Mouse (Mus musculus) kidney, postnatal 14 days (tissue): ENCODE data around the gene Oat.
A peak's percentile ranks its signal among the peaks of the same experiment; 100 is the strongest.

Experiments
- DNase-seq: peaks from one replicate; pipeline ENCODE4 v3.0.0; 2022; ENCODE audit warnings: mixed read lengths

The Oat gene

DNA sequence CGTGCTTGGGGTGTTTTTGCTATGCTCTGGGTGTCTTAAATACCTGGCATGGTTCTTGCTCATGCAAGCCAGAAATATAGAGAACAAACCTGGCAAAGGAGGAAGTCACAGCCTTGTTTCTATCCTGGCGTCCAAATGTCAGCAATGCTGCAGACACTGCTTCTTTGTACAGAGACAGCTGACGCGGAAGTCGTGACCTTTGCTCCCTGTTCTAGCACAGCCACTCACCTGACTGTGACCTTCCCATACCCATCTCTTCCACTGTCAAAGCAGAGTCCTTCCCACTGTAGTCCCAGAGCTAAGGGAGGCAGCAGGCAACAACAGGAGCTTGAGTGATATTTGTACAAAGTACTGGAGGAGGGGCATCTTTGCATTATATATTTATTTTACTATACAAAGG, 13.4 kb upstream of the Oat start:
- DNase-seq: no peak

DNA sequence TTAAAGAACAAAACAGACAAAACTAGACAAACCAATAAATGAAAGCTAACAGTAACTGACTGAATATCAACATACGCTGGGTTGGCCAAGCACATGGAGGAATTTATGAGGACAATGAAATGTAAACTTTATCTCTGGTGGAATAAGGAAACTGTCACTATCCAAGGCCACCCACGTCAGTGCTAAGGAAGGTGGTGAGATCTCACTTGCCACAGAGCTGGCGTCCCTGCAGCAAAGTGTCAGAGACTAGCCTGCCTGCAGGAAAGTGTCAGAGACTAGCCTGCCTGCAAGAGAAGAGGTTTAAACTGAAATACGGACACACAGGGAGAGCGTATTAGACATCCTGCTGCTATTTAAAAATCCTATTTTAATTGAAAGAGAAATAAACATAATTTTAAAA, 11.0 kb upstream of the Oat start:
- DNase-seq: no peak

DNA sequence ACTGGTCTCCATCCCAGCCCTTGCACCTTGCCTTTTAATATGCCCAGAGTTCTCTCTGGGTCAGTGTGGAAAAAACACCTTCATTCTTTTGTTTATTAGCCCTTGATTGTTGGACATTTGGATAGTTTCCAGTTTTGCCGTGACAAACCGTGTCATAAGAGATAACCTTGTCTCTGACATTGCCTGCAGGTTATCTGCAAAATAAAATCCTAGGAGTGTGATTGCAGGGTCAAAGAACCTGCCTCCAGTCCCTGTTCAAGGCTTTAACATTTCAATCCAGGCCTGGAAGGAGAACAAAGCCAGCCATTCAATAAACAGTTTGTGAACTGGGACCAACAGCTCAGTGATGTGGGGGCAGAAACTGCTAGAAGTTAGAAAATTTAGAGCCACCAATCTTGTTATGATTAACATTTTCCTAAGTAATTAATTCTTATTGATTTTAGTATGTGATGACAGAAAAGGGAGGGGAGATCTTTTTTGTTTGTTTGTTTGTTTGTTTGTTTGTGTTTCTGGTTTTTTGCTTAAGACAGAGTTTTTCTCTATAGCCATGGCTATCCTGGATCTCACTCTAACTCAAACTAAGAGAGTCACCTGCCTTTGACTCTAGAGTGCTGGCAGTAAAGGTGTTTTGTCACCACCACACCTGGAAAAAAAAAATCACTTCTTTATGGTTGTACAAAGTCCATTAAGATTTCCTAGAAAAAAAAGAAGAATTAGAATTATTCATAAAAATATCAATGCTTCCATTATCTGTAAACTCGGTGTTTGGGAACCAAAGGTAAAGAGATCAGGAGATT, 9.7 kb upstream of the Oat start:
- DNase-seq: no peak

DNA sequence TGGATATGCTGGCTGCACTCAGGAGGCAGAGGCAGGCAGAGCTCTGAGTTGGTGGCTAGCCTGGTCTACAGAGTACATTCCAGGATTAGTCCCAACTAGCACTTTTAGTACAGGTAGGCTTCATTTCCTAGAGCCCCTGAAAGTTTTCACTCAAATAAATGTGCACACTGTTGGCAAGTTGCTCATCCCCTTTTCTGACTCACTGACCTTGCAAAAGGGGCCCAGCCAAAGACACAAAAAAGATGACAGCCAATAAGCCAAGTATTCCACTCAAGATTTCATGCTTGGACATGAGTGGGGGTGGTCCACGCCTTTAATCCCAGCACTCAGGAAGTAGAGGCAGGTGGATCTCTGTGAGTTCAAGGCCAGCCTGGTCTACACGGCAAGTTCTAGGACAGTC, 5.2 kb upstream of the Oat start:
- no peak for DNase-seq

DNA sequence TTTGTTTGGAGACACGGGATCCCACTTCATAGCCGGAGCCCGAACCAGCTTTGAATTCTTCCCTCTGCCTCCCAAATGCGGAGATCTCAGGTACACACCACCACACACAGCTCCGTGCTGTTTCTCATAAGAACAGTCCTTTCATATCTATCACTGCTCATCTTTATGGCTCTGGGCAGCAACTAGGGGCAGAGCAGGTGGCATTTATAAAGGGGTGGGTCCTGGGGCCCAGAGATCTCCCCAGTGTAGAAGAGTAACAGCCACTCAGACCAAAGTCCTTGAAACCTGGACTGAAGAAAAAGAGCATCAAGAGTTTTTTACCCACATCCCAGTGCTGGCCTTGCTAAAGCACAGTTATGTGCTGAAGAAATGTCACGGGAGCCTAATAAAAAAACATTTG, 4.3 kb upstream of the Oat start:
- no peak for DNase-seq

DNA sequence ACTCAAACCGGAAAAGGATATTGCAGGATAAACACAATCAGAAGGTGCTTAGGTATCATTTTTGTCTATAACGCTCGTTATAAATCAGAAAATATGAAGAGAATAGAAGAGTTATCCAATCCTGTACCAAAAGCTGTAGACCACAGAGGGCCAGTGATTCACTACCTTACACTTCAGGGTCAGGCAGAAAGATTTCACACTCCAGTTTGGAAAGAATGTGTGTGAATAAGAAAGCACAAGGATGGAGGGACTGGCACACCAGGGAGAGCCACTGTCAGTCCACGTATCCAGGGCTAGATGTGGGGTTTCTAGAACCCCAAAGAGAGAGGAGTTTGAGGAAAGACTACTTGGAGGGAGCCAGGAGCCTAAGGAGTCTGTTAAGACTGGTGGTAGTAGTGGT, 693 bp upstream of the Oat start:
- no peak for DNase-seq

DNA sequence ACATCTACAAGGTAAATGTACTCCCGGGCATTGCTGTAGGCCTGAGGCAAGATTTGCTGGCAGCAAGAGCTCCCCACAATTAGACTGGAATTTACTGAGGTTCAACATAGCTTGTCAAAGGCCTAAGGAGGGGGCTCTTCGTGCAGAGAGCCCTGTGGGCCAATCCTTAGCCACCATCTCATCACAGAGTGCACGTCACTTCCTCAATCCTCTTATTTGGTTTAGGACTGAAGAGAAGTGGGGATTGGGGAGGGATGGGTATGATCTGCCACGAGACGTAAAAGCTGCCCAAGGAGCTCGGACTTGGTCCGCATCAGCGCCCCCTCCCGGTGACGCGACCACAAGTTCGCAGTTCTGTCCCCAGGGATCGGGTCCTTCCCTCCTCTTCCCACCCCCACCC, 575 bp downstream of the Oat start:
- DNase-seq: peak; percentile 83

DNA sequence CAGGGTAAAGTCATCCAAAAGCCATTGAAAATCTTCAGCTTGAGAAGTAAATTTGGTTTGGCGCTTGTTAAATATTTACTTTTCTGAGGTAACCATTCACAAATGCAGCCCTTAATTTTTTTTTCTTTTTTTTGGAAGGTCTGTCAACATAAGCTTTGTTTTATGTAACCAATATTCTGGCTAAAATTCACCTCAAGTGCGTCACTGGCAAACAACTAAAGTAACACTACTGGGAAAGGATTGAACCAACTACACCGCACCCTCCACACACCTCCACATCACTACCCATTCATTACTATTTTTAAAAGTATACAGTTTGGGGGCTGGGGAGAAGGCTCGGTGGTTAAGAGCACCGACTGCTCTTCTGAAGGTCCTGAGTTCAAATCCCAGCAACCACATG, 1.6 kb downstream of the Oat start:
- DNase-seq: no peak

DNA sequence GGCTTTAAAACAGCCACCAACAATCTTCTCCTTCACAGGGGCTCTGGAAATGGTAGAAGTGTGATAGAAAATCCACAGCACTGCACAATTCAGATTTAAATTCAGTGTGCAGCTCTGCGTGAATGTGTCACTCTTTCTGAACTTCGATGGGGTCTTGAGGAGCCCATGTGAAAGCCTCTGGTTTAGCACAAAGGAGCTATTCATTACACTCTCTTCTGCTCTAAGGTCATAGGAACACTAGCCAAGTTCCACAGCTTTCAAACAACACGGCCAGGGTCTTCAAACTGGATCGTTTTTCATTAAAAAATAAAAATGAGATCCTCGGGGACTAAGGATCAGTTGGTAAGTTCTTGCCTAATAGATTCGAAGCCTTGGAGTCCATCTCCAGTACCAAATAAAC, 3.0 kb downstream of the Oat start:
- no peak for DNase-seq

DNA sequence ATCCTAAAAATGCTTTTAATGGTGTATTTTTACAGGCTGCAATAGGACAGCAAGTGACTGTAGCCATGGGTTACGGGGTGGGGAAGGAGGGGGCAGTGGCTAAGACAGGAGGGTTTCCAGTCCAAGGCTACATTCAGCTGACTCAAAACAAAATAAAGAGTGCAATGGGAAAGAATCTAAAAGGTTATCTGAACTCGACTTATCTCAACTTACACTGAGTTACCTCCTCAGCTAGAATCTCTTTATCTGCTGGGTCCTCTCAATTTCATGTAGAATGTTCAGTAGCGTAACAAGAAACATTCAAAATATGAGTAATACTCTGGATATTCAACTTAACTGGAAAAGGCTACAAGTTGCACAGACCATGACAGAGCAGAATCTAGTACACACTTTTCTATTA, 3.5 kb downstream of the Oat start:
- no peak for DNase-seq

DNA sequence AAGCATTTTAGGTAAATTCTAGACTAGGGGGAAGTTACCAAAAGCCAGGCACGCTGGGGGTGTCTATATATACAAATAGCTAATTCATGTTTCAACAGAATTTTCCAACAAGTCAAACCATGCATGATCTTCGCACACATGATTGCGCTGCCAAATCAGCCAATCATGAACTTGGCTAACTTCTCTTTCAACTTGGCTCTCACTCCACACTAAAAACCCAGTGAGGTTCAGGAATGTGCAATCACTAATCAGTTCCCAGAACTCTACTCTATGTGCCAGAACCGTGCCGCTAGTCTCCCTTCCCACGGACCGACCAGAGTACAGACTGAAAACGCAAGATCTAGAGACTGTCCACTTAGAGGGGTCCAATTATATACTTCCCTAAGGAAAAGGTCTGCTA, 4.7 kb downstream of the Oat start:
- peak; percentile 72 for DNase-seq

DNA sequence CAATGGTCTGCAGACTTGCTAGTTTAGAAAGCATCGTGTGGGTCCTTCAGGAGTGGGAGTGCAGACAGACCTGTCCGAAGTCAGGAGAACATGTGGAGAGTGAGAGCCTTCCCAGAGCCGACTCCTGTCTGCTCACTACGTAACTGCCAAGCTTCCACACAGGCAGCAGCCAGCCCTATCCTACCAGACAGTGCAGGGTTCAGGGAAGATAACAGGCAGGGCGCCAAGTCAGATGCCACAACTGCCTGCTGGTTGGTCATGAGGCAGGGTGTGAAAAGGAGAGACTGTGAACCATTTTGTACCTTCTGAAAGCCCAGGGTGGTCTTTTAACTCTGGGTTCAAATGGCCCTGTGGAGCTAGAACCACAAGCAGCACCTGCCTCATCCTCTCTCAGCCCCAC, 6.1 kb downstream of the Oat start:
- DNase-seq: peak; percentile 83

DNA sequence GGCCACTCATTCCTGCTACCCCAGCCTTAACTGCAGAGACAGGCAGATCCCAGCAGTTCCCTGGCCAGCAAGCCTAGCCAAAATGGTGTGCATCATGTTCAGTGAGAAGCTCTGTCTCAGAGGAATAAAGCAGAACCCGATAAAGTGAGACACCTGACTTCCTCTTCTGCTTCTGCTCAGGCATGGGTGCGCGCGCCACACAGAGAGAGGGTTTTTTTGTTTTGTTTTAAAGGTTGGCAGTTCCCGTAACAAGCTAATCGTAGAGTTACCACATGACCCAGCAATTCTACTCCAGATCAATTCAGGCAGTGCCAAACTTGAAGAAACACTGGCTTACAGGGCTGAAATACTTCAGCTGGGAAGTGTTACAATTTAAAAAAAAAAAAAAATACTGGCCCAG, 7.4 kb downstream of the Oat start:
- DNase-seq: no peak

DNA sequence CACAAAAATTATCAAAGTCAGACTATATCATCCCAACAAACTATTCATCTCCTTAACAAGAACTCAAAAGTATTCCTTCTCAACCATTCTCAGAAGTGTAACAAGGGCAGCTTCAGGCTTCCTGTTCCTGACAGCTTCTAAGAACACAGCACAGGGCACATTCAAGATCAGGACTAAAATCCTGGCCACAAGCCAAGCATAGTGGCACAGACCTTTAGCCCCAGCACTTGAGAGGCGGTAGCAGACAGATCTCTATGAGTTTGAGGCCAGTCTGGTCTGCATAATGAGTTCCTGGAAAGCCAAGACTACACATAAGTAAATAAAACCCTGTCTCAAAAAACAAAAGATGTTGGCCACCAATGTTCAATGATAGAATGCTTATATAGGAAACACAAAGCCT, 10.4 kb downstream of the Oat start:
- peak; percentile 78 for DNase-seq

DNA sequence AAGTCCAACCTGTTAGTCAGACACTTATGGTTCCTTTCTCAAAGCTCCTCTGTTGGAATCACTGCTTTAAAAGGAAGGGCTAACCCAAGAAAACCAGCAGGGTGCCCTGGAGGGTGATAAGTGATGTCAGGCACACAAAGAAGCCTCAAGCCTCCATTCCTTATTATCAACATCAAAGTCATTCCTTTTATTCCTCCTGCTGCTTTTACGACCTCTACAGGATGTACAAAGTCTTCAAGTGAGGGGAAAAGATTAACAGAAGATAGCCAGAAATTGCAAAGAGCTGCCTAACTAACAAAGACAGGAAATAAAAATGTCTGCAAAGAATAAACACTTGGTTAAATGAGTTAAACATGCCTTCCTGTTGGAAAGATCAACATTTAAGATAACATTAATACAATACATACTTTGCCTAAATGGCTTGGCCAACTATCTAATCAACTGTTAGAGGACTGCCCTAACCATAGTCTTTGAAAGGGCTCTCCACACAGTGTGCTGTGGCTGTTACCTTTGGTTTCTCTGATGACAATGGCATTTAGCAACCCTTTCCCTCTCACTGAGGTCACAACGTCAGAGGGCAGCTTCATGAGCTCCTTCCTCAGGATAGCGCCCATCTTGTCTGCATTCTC, 16.9 kb downstream of the Oat start:
- no peak for DNase-seq

DNA sequence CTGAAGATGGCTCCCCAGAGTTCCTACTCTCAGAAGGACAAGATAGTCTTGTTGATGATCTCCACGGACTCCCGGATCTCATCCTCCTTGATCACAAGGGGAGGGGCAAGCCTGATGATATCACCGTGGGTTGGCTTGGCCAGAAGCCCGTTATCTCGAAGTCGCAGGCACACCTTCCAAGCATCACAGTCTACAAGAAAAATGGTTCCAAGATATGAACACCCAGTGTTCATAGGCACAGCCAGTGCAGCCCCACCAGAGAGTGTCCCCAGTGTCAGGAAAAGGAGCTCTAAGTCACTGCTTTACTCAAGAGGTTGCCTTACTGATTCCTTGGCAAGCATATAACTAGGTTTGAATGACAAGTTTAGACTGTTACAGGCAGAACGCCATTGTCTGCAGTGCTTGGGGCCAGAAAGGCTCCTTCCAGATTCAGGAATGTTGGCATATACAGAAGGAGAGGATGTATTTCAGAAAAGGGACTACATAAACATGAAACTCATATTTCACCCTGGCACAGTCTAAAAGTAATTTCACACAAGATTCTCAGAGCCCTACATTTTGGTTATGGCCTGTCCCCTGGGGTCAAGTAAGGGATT, 18.0 kb downstream of the Oat start:
- DNase-seq: no peak

DNA sequence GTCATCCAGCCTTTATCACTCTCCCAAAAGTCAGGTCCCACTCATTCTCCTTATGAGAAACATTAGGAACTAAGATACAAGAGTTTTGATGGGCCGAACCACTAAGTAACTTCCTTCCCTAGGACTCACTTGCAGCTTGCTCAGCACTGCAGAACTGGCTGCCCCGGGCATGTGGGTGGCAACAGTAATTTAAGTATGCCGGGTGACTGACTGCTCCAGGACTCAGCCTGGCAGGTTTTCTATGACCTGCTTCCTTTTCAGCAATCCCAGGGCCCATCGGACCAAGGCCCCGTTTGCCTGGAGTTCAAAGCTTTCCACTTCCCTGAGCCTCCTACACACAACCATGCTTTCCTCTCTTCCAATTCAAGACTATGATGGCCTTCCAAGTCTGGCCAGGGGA, 19.6 kb downstream of the Oat start:
- no peak for DNase-seq

DNA sequence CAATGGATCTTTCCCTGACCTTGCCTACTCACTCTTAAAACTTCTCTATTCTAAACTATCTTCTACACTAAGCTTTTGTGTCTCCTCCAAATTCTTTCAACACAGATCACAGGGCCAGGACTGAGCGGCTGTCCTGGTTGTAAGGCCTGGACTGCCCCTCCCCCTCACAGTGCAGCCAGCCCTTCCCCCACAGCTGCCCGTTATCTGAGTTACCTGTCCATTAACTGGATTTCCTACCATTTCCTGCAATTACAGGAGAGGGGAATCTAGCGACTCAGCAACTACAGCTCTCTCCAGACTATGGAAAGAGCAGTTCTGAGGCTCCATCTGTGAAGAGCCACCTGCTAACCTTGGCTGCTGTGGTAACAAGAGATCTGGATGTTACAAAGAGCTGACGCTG, 20.3 kb downstream of the Oat start:
- DNase-seq: no peak

DNA sequence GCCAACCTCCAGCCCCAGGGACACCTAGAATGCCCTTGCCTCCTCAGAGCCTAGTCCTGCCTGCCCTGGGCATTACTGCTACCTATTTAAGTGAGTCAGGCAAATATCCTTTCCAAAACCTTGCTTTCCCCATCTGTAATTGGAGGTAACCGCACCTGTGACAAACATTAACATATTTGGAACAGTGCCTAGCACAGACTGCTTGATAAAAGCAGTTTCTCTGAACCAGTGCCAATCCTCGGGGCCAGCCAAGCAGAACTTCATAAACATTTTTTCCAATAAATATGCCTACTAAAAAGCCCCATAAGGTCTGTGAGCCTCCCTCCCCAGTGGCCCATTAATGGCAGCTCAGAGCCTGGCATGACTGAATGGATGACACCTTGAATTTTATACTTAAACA, 22.1 kb downstream of the Oat start:
- peak; percentile 69 for DNase-seq

DNA sequence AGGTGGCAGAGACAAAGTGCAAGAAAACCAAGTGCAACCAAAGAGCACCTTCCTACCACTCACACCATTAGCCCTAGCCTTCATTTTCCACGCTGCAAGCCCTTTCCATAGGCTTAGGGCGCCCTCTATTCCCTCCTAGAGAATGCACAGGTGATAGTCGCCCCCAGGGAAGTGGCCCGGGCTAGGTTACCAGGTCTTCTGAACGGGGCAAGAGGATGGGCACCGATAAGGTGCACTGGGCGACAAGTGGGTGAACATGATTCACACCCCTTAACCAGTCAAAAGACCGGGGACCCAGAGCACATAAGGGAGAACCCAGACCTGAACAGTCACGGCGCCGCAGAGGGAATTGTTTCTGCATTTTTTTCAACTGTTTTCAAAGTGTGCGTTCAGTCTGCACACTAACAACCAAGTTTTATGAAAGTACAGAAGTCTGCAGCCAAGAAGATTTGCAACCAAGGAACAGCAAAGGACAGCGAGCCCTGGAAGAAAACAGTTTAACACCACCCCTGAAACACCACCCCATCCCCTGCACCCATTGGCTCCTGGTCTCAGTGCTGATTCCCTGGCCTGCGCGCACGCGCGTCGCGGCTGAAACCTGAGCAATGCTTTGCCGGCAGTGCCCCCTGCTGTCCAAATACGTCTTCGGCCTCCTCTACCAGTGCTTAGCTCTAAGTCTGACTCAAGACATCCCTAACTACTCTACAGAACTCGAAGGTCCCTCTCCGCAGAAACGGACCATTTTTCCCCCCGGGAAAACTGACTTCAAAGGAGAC, 24.7 kb downstream of the Oat start:
- peak; percentile 97 for DNase-seq

DNA sequence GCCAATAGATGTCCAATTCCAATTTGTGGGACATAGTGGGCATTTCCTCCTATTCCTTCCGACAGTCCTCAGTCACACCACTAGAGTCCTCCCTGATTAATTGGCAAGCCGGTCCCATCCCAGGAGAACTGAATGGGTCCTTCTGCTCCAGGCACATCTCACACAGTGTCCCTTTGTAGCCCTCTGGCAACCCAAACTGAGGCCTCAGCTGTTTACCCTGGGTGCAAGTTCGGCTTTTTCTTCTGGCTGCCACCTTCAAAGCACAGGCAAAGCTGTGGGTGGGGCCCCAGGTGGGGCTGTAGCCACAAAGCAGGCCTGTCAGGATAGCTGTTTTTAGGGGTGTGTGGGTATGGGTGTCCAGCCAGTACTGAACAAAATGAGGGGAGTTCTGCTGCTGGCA, 29.1 kb downstream of the Oat start:
- no peak for DNase-seq

DNA sequence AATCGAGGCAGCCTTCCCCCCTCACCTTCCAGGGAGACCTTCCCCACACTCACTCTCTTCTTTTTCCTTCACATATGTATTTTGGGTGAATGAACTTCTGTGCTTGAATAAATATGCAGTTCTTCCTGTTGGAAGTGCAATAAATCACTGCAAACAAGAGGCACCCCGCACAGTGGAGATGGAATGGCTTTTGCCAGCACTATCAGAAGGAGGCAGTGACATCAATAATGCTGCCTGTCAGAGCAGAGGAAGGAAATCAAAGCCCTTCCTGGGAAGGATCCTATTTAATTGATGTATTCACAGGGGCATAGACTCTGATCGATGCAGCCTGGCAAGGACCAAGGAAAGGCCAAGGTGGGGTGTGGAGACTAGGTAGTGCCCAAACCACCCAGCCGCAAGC, 33.8 kb downstream of the Oat start:
- DNase-seq: no peak

DNA sequence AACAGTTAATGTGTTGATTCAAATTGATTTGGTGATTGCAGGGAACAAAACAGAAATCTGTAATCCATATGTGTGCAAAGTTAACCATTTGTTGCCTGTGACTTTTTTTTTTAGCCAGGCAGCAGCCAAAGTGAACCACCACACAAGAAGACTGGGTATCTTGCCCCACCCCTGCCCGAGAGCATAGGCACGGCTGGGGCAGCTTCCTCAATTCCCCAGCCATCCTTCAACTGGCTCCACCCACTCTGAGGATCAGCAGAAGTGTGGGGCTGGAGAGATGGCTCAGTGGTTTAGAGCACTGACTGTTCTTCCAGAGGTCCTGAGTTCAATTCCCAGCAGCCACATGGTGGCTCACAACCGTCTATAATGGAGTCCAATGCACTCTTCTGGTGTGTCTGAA, 34.6 kb downstream of the Oat start:
- no peak for DNase-seq

DNA sequence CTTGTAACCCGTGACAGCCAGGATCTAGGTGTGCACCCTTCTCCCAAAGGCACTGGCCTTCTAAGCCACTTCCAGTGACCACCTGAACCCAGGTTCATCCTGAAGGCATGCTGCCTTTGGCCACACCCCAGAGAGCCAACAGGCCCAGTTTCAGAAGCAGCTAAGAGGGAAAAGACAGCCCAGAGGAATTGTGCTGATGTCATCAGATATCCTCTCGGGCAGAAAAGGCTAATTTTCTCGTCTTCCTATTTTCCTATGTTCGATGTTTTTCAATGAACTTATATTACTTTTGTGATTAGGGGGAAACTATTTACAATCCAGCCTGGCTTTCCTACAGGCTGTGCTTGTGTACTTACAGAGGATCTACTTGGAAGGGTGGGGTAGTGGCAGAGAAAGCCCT, 35.6 kb downstream of the Oat start:
- DNase-seq: no peak
